Comparison of ENCODE assay signal across 8 mouse cellular contexts in genomic region chr2:164047197-164047690, GRCm38 (mm10). TPM values are rescaled to one million over a fixed set of nuclear protein-coding genes. Genes with fewer than 3 reads are reported as not detected.
DNase-seq lines count a peak whose midpoint lies in the region; ATAC-seq lines count a peak whose summit lies in the region.

No protein-coding gene starts in this region.

- ATAC-seq in hindbrain, embryonic 13.5 days (ENCODE audit: low FRiP score), result no peak; the same call in 1 of the 2 replicates
- peak; percentile 37 for ATAC-seq in limb, embryonic 15.5 days (ENCODE audit: insufficient number of reproducible peaks, low FRiP score, low TSS enrichment, low read depth)
- peak; percentile 76; the same call in 1 of the 2 replicates for ATAC-seq in midbrain, embryonic 15.5 days (replicated peaks)

- peak overlapping the region; percentile 29 for H3K4me3 ChIP-seq in hindbrain, embryonic 13.5 days
- peak overlapping the region; percentile 28 for H3K4me3 ChIP-seq in limb, embryonic 15.5 days
- H3K4me3 ChIP-seq in midbrain, embryonic 15.5 days, result peak overlapping the region; percentile 26

- peak overlapping the region; percentile 47 for H3K4me2 ChIP-seq in hindbrain, embryonic 13.5 days
- peak overlapping the region; percentile 41 for H3K4me2 ChIP-seq in limb, embryonic 15.5 days
- H3K4me2 ChIP-seq in midbrain, embryonic 15.5 days, result peak overlapping the region; percentile 40

- no peak overlapping the region for H3K27ac ChIP-seq in hindbrain, embryonic 13.5 days
- no peak overlapping the region for H3K27ac ChIP-seq in limb, embryonic 15.5 days
- H3K27ac ChIP-seq in midbrain, embryonic 15.5 days, result no peak overlapping the region

- H3K9me3 ChIP-seq in hindbrain, embryonic 13.5 days, result no peaks in the 10 kb centered on the region
- H3K9me3 ChIP-seq in limb, embryonic 15.5 days, result no peaks in the 10 kb centered on the region
- H3K9me3 ChIP-seq in midbrain, embryonic 15.5 days, result no peaks in the 10 kb centered on the region

- peaks cover 17% of the 10 kb centered on the region for H3K36me3 ChIP-seq in hindbrain, embryonic 13.5 days
- H3K36me3 ChIP-seq in limb, embryonic 15.5 days, result peaks cover 9% of the 10 kb centered on the region
- no peaks in the 10 kb centered on the region for H3K36me3 ChIP-seq in midbrain, embryonic 15.5 days (replicated peaks)

- H3K9ac ChIP-seq in hindbrain, embryonic 13.5 days, result no peak overlapping the region
- no peak overlapping the region for H3K9ac ChIP-seq in limb, embryonic 15.5 days
- no peak overlapping the region for H3K9ac ChIP-seq in midbrain, embryonic 15.5 days

- peaks cover 3% of the 10 kb centered on the region for H3K4me1 ChIP-seq in hindbrain, embryonic 13.5 days (replicated peaks)
- peaks cover 3% of the 10 kb centered on the region for H3K4me1 ChIP-seq in limb, embryonic 15.5 days
- H3K4me1 ChIP-seq in midbrain, embryonic 15.5 days, result no peaks in the 10 kb centered on the region

- 5% methylated on average over 12 of the region's 16 CpGs for WGBS in hindbrain, embryonic 13.5 days
- 4% methylated on average over 10 of the region's 16 CpGs for WGBS in limb, embryonic 15.5 days
- 8% methylated on average over 11 of the region's 16 CpGs for WGBS in midbrain, embryonic 15.5 days

- peak; percentile 41 for DNase-seq in urinary bladder, postnatal 14 days (ENCODE audit: low spot score)
- DNase-seq in urinary bladder, postnatal 10 days (ENCODE audit: low spot score), result no peak
- DNase-seq in embryo, embryonic 9.5 days (ENCODE audit: extremely low spot score), result peak; percentile 43
- DNase-seq in thymus, postnatal 36 days, result peak; percentile 58 to 69
- DNase-seq in left cerebral cortex, adult 8-10 months (ENCODE audit: low spot score in 2 of 2), result no peak

- H3K27me3 ChIP-seq in hindbrain, embryonic 13.5 days, result no peaks in the 10 kb centered on the region
- H3K27me3 ChIP-seq in limb, embryonic 15.5 days, result no peaks in the 10 kb centered on the region
- H3K27me3 ChIP-seq in midbrain, embryonic 15.5 days (replicated peaks), result no peaks in the 10 kb centered on the region

RNA-seq across cellular contexts. Expression of gene Pabpc1l, which starts 22.0 kb away (rescaled TPM):
- polyA plus RNA-seq in hindbrain, embryonic 13.5 days (2015; fragmentation: Nextera tagmentation; extraction: Ambion mirVana), result 0.44 and 2.2 TPM in 2 replicates
- polyA plus RNA-seq in limb, embryonic 15.5 days (2015; fragmentation: Nextera tagmentation; extraction: Ambion mirVana), result 1.5 and 2.8 TPM in 2 replicates
- 2.2 and 2.4 TPM in 2 replicates for polyA plus RNA-seq in midbrain, embryonic 15.5 days (2015; fragmentation: Nextera tagmentation; extraction: Ambion mirVana)
- total RNA-seq in left cerebral cortex, adult 8-10 months (2022), result 1 to 10 TPM in 1 of 4 experiments, under 1 TPM in 3; 0.75 to 1.9 (median 0.95) TPM

RNA-seq across cellular contexts. Expression of gene Stk4, which starts 22.9 kb away (rescaled TPM):
- 21.1 and 24.0 TPM in 2 replicates for polyA plus RNA-seq in hindbrain, embryonic 13.5 days (2015; fragmentation: Nextera tagmentation; extraction: Ambion mirVana)
- polyA plus RNA-seq in limb, embryonic 15.5 days (2015; fragmentation: Nextera tagmentation; extraction: Ambion mirVana), result 17.7 and 19.6 TPM in 2 replicates
- polyA plus RNA-seq in midbrain, embryonic 15.5 days (2015; fragmentation: Nextera tagmentation; extraction: Ambion mirVana), result 19.6 and 21.1 TPM in 2 replicates
- 10 to 100 TPM; 31.7 to 37.5 (median 34.1) TPM for total RNA-seq in left cerebral cortex, adult 8-10 months (2022)

RNA-seq across cellular contexts. Expression of gene Tomm34, which starts 23.7 kb away (rescaled TPM):
- 47.1 and 49.5 TPM in 2 replicates for polyA plus RNA-seq in hindbrain, embryonic 13.5 days (2015; fragmentation: Nextera tagmentation; extraction: Ambion mirVana)
- polyA plus RNA-seq in limb, embryonic 15.5 days (2015; fragmentation: Nextera tagmentation; extraction: Ambion mirVana), result 49.1 and 53.7 TPM in 2 replicates
- 52.9 and 53.4 TPM in 2 replicates for polyA plus RNA-seq in midbrain, embryonic 15.5 days (2015; fragmentation: Nextera tagmentation; extraction: Ambion mirVana)
- 10 to 100 TPM; 76.6 to 84.5 (median 81.5) TPM for total RNA-seq in left cerebral cortex, adult 8-10 months (2022)

RNA-seq across cellular contexts. Expression of gene Ywhab, which starts 52.5 kb away (rescaled TPM):
- polyA plus RNA-seq in hindbrain, embryonic 13.5 days (2015; fragmentation: Nextera tagmentation; extraction: Ambion mirVana), result 434 and 443 TPM in 2 replicates
- polyA plus RNA-seq in limb, embryonic 15.5 days (2015; fragmentation: Nextera tagmentation; extraction: Ambion mirVana), result 293 and 298 TPM in 2 replicates
- polyA plus RNA-seq in midbrain, embryonic 15.5 days (2015; fragmentation: Nextera tagmentation; extraction: Ambion mirVana), result 481 and 500 TPM in 2 replicates
- total RNA-seq in left cerebral cortex, adult 8-10 months (2022), result 100 to 1,000 TPM; 427 to 461 (median 444) TPM

Comparison
In these comparisons a context has a peak if more than half of its experiments do, and no peak if none do; other contexts are left out.
1. DNase-seq: peak in urinary bladder, postnatal 14 days (single experiment), embryo, embryonic 9.5 days (single experiment) and thymus, postnatal 36 days (2 of 2); none in urinary bladder, postnatal 10 days (single experiment) and left cerebral cortex, adult 8-10 months (0 of 2).
2. Peak in every context shown above with its lines, with median percentiles within 50 percentile points of each other: H3K4me2 ChIP-seq and H3K4me3 ChIP-seq.